In the genomic region with DNA sequence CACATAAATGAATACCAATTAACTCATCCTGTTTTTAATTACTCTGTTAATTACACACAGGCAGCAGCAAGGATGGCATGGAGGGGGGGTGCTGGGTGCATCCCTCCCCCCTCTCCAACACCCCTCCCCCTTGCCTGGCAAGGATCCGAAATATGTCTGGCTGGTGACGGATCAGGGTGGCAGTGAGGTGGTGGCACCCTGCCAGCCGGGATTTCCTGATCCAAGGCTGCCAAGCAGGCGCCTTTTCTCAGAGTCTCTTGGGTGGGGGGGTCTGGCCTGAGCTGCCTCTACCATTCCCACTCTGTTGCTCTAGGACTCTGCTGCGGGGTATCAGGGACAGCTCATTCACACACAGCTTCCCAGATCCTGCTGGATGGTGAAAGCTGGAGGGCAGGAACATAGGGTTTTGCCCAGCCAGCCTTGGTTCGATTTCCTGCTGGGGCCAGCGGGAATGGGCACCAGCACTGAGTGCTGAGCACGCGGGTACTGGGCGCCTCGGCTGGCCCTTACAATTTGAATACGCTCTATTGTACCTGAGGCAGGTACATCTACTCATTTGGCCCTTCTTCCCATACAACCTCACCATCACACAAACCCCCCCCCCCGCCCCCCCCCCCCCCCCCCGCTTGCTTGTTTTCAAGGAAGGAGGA, we compare ENCODE assay signal across 8 mouse cellular contexts. TPM values are rescaled to one million over a fixed set of nuclear protein-coding genes. Genes with fewer than 3 reads are reported as not detected.
DNase-seq lines count a peak whose midpoint lies in the region; ATAC-seq and TF ChIP-seq lines count a peak whose summit lies in the region.

No protein-coding gene starts in this region.

- H3K27ac ChIP-seq in forebrain, embryonic 12.5 days: peak overlapping the region; percentile 51
- no peak overlapping the region for H3K27ac ChIP-seq in forebrain, embryonic 11.5 days (ENCODE audit: low read depth, low read length)
- peak overlapping the region; percentile 82 for H3K27ac ChIP-seq in heart, postnatal 0 days (ENCODE audit: low read depth)
- H3K27ac ChIP-seq in limb, embryonic 11.5 days (replicated peaks; ENCODE audit: low read depth, low read length): peak overlapping the region; percentile 60
- H3K27ac ChIP-seq in midbrain, embryonic 16.5 days (ENCODE audit: low read length): peak overlapping the region; percentile 69

- no peaks in the 10 kb centered on the region for H3K36me3 ChIP-seq in forebrain, embryonic 12.5 days (replicated peaks)
- no peaks in the 10 kb centered on the region for H3K36me3 ChIP-seq in forebrain, embryonic 11.5 days (ENCODE audit: control insufficient read depth, insufficient read depth, low read length)
- H3K36me3 ChIP-seq in heart, postnatal 0 days (replicated peaks; ENCODE audit: control insufficient read depth, insufficient read depth, low read length): no peaks in the 10 kb centered on the region
- H3K36me3 ChIP-seq in limb, embryonic 11.5 days (ENCODE audit: control insufficient read depth, insufficient read depth, low read length): no peaks in the 10 kb centered on the region
- H3K36me3 ChIP-seq in midbrain, embryonic 16.5 days (ENCODE audit: control insufficient read depth, insufficient read depth, low read length): no peaks in the 10 kb centered on the region

- H3K9me3 ChIP-seq in forebrain, embryonic 12.5 days: no peaks in the 10 kb centered on the region
- no peaks in the 10 kb centered on the region for H3K9me3 ChIP-seq in forebrain, embryonic 11.5 days (ENCODE audit: control insufficient read depth, low read length)
- H3K9me3 ChIP-seq in heart, postnatal 0 days (replicated peaks; ENCODE audit: control insufficient read depth, low read length): no peaks in the 10 kb centered on the region
- no peaks in the 10 kb centered on the region for H3K9me3 ChIP-seq in limb, embryonic 11.5 days (ENCODE audit: control insufficient read depth, low read length)
- H3K9me3 ChIP-seq in midbrain, embryonic 16.5 days (replicated peaks; ENCODE audit: control insufficient read depth, low read length, poor library complexity, severe bottlenecking): no peaks in the 10 kb centered on the region

- 0 out of 2 replicates have a peak overlapping the region, but pooled peaks have one; percentile 0 for H3K4me2 ChIP-seq in forebrain, embryonic 12.5 days
- H3K4me2 ChIP-seq in forebrain, embryonic 11.5 days (ENCODE audit: low read depth, low read length, severe bottlenecking): no peak overlapping the region
- peak overlapping the region; percentile 22 for H3K4me2 ChIP-seq in heart, postnatal 0 days (ENCODE audit: low read depth, low read length)
- no peak overlapping the region for H3K4me2 ChIP-seq in limb, embryonic 11.5 days (ENCODE audit: low read depth, severe bottlenecking)
- H3K4me2 ChIP-seq in midbrain, embryonic 16.5 days (ENCODE audit: low read length): peak overlapping the region; percentile 13

- TF ChIP-seq CTCF in heart, postnatal 0 days (IDR thresholded peaks at IDR 0.05; ENCODE audit: low read depth): no peak

- intact Hi-C loops in left cerebral cortex, postnatal 25 days (cut with DNase I): no loop called here

- no peak overlapping the region for H3K4me3 ChIP-seq in forebrain, embryonic 12.5 days (replicated peaks)
- H3K4me3 ChIP-seq in forebrain, embryonic 11.5 days (ENCODE audit: low read depth, low read length): no peak overlapping the region
- H3K4me3 ChIP-seq in heart, postnatal 0 days (ENCODE audit: low read depth, low read length): no peak overlapping the region
- no peak overlapping the region for H3K4me3 ChIP-seq in limb, embryonic 11.5 days (ENCODE audit: low read depth, low read length)
- H3K4me3 ChIP-seq in midbrain, embryonic 16.5 days (ENCODE audit: low read depth, low read length): no peak overlapping the region

- 68% methylated on average over 12 of the region's 14 CpGs for WGBS in forebrain, embryonic 12.5 days
- 83% methylated on average over 12 of the region's 14 CpGs for WGBS in forebrain, embryonic 11.5 days
- 28% methylated on average over 12 of the region's 14 CpGs for WGBS in heart, postnatal 0 days
- WGBS in limb, embryonic 11.5 days: 51% methylated on average over 12 of the region's 14 CpGs
- 55% methylated on average over 12 of the region's 14 CpGs for WGBS in midbrain, embryonic 16.5 days

- H3K9ac ChIP-seq in forebrain, embryonic 12.5 days: no peak overlapping the region
- no peak overlapping the region for H3K9ac ChIP-seq in forebrain, embryonic 11.5 days (ENCODE audit: low read length)
- no peak overlapping the region for H3K9ac ChIP-seq in heart, postnatal 0 days (replicated peaks; ENCODE audit: low read depth, low read length)
- no peak overlapping the region for H3K9ac ChIP-seq in limb, embryonic 11.5 days (ENCODE audit: low read length)
- H3K9ac ChIP-seq in midbrain, embryonic 16.5 days (ENCODE audit: low read depth, low read length): peak overlapping the region; percentile 44

- DNase-seq in forebrain, embryonic 11.5 days (ENCODE audit: low spot score): no peak
- peak; percentile 77 for DNase-seq in 416B (ENCODE audit: low read depth)
- DNase-seq in cerebellum, postnatal 10 days: peak; percentile 96
- DNase-seq in heart, postnatal 0 days (ENCODE audit: low spot score): peak; percentile 69
- peak; percentile 55 for DNase-seq in limb, embryonic 11.5 days (ENCODE audit: low spot score)
- DNase-seq in left cerebral cortex, postnatal 25 days (ENCODE audit: low spot score in 2 of 2): no peak

- H3K27me3 ChIP-seq in forebrain, embryonic 12.5 days: peaks cover 36% of the 10 kb centered on the region
- peaks cover 3% of the 10 kb centered on the region; the same call in 1 of the 2 replicates for H3K27me3 ChIP-seq in forebrain, embryonic 11.5 days (ENCODE audit: control insufficient read depth, insufficient read depth, low read length)
- 0 out of 2 replicates have a peak, but pooled peaks cover 7% of the 10 kb centered on the region for H3K27me3 ChIP-seq in heart, postnatal 0 days (ENCODE audit: control insufficient read depth, insufficient read depth, low read length)
- H3K27me3 ChIP-seq in limb, embryonic 11.5 days (ENCODE audit: control insufficient read depth, insufficient read depth, low read length): no peaks in the 10 kb centered on the region
- H3K27me3 ChIP-seq in midbrain, embryonic 16.5 days (ENCODE audit: control insufficient read depth, insufficient read depth, low read depth, low read length): no peaks in the 10 kb centered on the region

- ATAC-seq in forebrain, embryonic 12.5 days (ENCODE audit: low FRiP score): peak; percentile 59; the same call in 1 of the 2 replicates
- ATAC-seq in forebrain, embryonic 11.5 days (replicated peaks; ENCODE audit: low FRiP score): no peak
- peak; percentile 55 for ATAC-seq in heart, postnatal 0 days (ENCODE audit: insufficient read depth, low read depth)
- no peak for ATAC-seq in limb, embryonic 11.5 days (ENCODE audit: insufficient number of reproducible peaks, low FRiP score, low TSS enrichment, low read depth)
- peak; percentile 72 for ATAC-seq in midbrain, embryonic 16.5 days

- H3K4me1 ChIP-seq in forebrain, embryonic 12.5 days: peaks cover 52% of the 10 kb centered on the region
- H3K4me1 ChIP-seq in forebrain, embryonic 11.5 days (replicated peaks; ENCODE audit: control insufficient read depth, insufficient read depth, low read length): no peaks in the 10 kb centered on the region; the same call in 1 of the 2 replicates
- peaks cover 51% of the 10 kb centered on the region for H3K4me1 ChIP-seq in heart, postnatal 0 days (ENCODE audit: control insufficient read depth, insufficient read depth)
- peaks cover 69% of the 10 kb centered on the region for H3K4me1 ChIP-seq in limb, embryonic 11.5 days (ENCODE audit: control insufficient read depth, insufficient read depth, low read length)
- H3K4me1 ChIP-seq in midbrain, embryonic 16.5 days (ENCODE audit: control insufficient read depth, insufficient read depth, low read length): peaks cover 39% of the 10 kb centered on the region

- peak; percentile 10; the same call in 1 of the 2 replicates for TF ChIP-seq EP300 in heart, postnatal 0 days (IDR thresholded peaks at IDR 0.05; ENCODE audit: low read depth)

RNA-seq across cellular contexts. Expression of a gene that starts 33.1 kb away (rescaled TPM):
- polyA plus RNA-seq in forebrain, embryonic 12.5 days (2016; fragmentation: Nextera tagmentation; extraction: Ambion mirVana): 12.2 and 12.4 TPM in 2 replicates
- polyA plus RNA-seq in forebrain, embryonic 11.5 days (2014; fragmentation: Nextera tagmentation; extraction: Ambion mirVana): 6.0 and 7.0 TPM in 2 replicates
- 1.1 and 3.6 TPM in 2 replicates for total RNA-seq in heart, postnatal 0 days (2014; rRNA removed; ENCODE audit: low replicate concordance)
- polyA plus RNA-seq in heart, postnatal 0 days (2015; fragmentation: Nextera tagmentation; extraction: Ambion mirVana): 4.3 and 4.4 TPM in 2 replicates
- polyA plus RNA-seq in limb, embryonic 11.5 days (2014; fragmentation: Nextera tagmentation; extraction: Ambion mirVana): 3.3 and 4.5 TPM in 2 replicates
- 17.7 and 17.9 TPM in 2 replicates for polyA plus RNA-seq in midbrain, embryonic 16.5 days (2015; fragmentation: Nextera tagmentation; extraction: Ambion mirVana)
- 10 to 100 TPM; 31.7 to 41.5 TPM for total RNA-seq in left cerebral cortex, postnatal 25 days (2021)

RNA-seq across cellular contexts. Expression of a gene that starts 43.3 kb away (rescaled TPM):
- polyA plus RNA-seq in forebrain, embryonic 12.5 days (2016; fragmentation: Nextera tagmentation; extraction: Ambion mirVana): not detected in 2 replicates
- not detected in 2 replicates for polyA plus RNA-seq in forebrain, embryonic 11.5 days (2014; fragmentation: Nextera tagmentation; extraction: Ambion mirVana)
- total RNA-seq in heart, postnatal 0 days (2014; rRNA removed; ENCODE audit: low replicate concordance): not detected in 2 replicates
- not detected in 2 replicates for polyA plus RNA-seq in heart, postnatal 0 days (2015; fragmentation: Nextera tagmentation; extraction: Ambion mirVana)
- polyA plus RNA-seq in limb, embryonic 11.5 days (2014; fragmentation: Nextera tagmentation; extraction: Ambion mirVana): not detected in 2 replicates
- not detected in 2 replicates for polyA plus RNA-seq in midbrain, embryonic 16.5 days (2015; fragmentation: Nextera tagmentation; extraction: Ambion mirVana)
- not detected for total RNA-seq in left cerebral cortex, postnatal 25 days (2021)

RNA-seq across cellular contexts. Expression of a gene that starts 54.4 kb away (rescaled TPM):
- 42.2 and 44.2 TPM in 2 replicates for polyA plus RNA-seq in forebrain, embryonic 12.5 days (2016; fragmentation: Nextera tagmentation; extraction: Ambion mirVana)
- 39.3 and 49.9 TPM in 2 replicates for polyA plus RNA-seq in forebrain, embryonic 11.5 days (2014; fragmentation: Nextera tagmentation; extraction: Ambion mirVana)
- total RNA-seq in heart, postnatal 0 days (2014; rRNA removed; ENCODE audit: low replicate concordance): 3.1 and 5.2 TPM in 2 replicates
- 68.8 and 70.9 TPM in 2 replicates for polyA plus RNA-seq in heart, postnatal 0 days (2015; fragmentation: Nextera tagmentation; extraction: Ambion mirVana)
- polyA plus RNA-seq in limb, embryonic 11.5 days (2014; fragmentation: Nextera tagmentation; extraction: Ambion mirVana): 45.0 and 45.4 TPM in 2 replicates
- 93.8 and 101 TPM in 2 replicates for polyA plus RNA-seq in midbrain, embryonic 16.5 days (2015; fragmentation: Nextera tagmentation; extraction: Ambion mirVana)
- total RNA-seq in left cerebral cortex, postnatal 25 days (2021): 10 to 100 TPM; 81.3 to 87.8 TPM

RNA-seq across cellular contexts. Expression of a gene that starts 54.5 kb away (rescaled TPM):
- 4.2 and 5.0 TPM in 2 replicates for polyA plus RNA-seq in forebrain, embryonic 12.5 days (2016; fragmentation: Nextera tagmentation; extraction: Ambion mirVana)
- 4.5 and 5.8 TPM in 2 replicates for polyA plus RNA-seq in forebrain, embryonic 11.5 days (2014; fragmentation: Nextera tagmentation; extraction: Ambion mirVana)
- total RNA-seq in heart, postnatal 0 days (2014; rRNA removed; ENCODE audit: low replicate concordance): 11.6 and 16.1 TPM in 2 replicates
- 5.7 and 7.2 TPM in 2 replicates for polyA plus RNA-seq in heart, postnatal 0 days (2015; fragmentation: Nextera tagmentation; extraction: Ambion mirVana)
- 5.2 and 5.5 TPM in 2 replicates for polyA plus RNA-seq in limb, embryonic 11.5 days (2014; fragmentation: Nextera tagmentation; extraction: Ambion mirVana)
- polyA plus RNA-seq in midbrain, embryonic 16.5 days (2015; fragmentation: Nextera tagmentation; extraction: Ambion mirVana): 8.4 and 8.9 TPM in 2 replicates
- 1 to 10 TPM; 7.4 to 9.1 TPM for total RNA-seq in left cerebral cortex, postnatal 25 days (2021)

Comparison
In these comparisons a context has a peak if more than half of its experiments do, and no peak if none do; other contexts are left out.
1. ATAC-seq: peak in forebrain, embryonic 12.5 days (single experiment), heart, postnatal 0 days (single experiment) and midbrain, embryonic 16.5 days (single experiment); none in forebrain, embryonic 11.5 days (single experiment) and limb, embryonic 11.5 days (single experiment).
2. H3K4me2 ChIP-seq: peak in forebrain, embryonic 12.5 days (single experiment), heart, postnatal 0 days (single experiment) and midbrain, embryonic 16.5 days (single experiment); none in forebrain, embryonic 11.5 days (single experiment) and limb, embryonic 11.5 days (single experiment).
3. DNase-seq: peak in 416B (single experiment), cerebellum, postnatal 10 days (2 of 2), heart, postnatal 0 days (single experiment) and limb, embryonic 11.5 days (single experiment); none in forebrain, embryonic 11.5 days (single experiment) and left cerebral cortex, postnatal 25 days (0 of 2).